Mouse (Mus musculus): Measurements from ENCODE around the gene Rasa3. TPM values are rescaled to one million over a fixed set of nuclear protein-coding genes. Genes with fewer than 3 reads are reported as not detected.

Rasa3 gene
- polyA plus RNA-seq, 2 experiments, result 10.1 to 15.8 TPM

DNA sequence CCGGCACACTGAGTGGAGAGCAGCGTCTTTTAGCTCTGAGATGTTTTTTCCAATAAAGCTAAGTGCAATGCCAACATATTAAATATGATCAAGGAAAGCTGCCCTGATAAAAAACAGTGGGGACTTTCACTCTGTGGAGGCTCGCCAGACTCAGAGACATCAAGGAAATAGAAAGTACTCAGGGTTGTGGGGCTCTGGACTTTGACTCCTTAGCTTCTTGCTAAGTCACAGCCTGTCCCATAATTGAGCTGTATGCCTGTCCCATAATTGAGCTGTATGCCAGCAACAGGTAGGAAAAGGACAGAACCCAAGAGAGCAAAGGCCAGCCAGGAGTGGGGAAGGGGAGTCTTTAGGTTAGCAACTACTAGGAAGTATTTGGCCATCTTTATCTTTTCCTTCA is 20.9 kb upstream of the Rasa3 start:
- Histone ChIP-seq H3K4me1 (replicated peaks; ENCODE audit: control insufficient read depth in 2 of 2, insufficient read depth in 2 of 2, low read length in 1 of 2) (peaks cover 0 to 22% of the 10 kb centered on the region in 2 experiments; a peak in 2 of 4 replicates), H3K27ac (no peak overlapping the region), H3K27me3 (ENCODE audit: control insufficient read depth, insufficient read depth, low read length) (no peaks in the 10 kb centered on the region), H3K9me3 (ENCODE audit: control insufficient read depth, low read length) (no peaks in the 10 kb centered on the region), H3K4me3 (ENCODE audit: insufficient read depth in 1 of 2, low read depth in 2 of 2, low read length in 2 of 2) (no peak overlapping the region), H3K9ac (replicated peaks) (no peak overlapping the region), H3K4me2 (ENCODE audit: low read depth) (no peak overlapping the region), H3K36me3 (replicated peaks; ENCODE audit: control insufficient read depth, insufficient read depth, low read depth) (no peaks in the 10 kb centered on the region)
- no peak for TF ChIP-seq CTCF (IDR thresholded peaks at IDR 0.05; ENCODE audit: low read depth)
- TF ChIP-seq EP300 (IDR thresholded peaks at IDR 0.05; ENCODE audit: low read depth), result no peak
- 53% methylated on average over 3 of the region's 3 CpGs for WGBS (ENCODE audit: insufficient replicate concordance)
- no peak for ATAC-seq (ENCODE audit: insufficient read depth)
- DNase-seq (ENCODE audit: low read depth in 3 of 3, low spot score in 3 of 3), result no peak

- no peak overlapping the region for H3K27ac ChIP-seq
- H3K4me2 ChIP-seq (ENCODE audit: low read depth), result no peak overlapping the region
- no peak overlapping the region for H3K9ac ChIP-seq (replicated peaks)
- DNase-seq (ENCODE audit: low read depth in 3 of 3, low spot score in 3 of 3) (no peak), ATAC-seq (ENCODE audit: insufficient read depth) (no peak)
- peaks cover 0 to 22% of the 10 kb centered on the region in 2 experiments; a peak in 2 of 4 replicates for H3K4me1 ChIP-seq (replicated peaks; ENCODE audit: control insufficient read depth in 2 of 2, insufficient read depth in 2 of 2, low read length in 1 of 2)
- no peaks in the 10 kb centered on the region for H3K36me3 ChIP-seq (replicated peaks; ENCODE audit: control insufficient read depth, insufficient read depth, low read depth)
- no peak for TF ChIP-seq CTCF (IDR thresholded peaks at IDR 0.05; ENCODE audit: low read depth)
- no peak for TF ChIP-seq EP300 (IDR thresholded peaks at IDR 0.05; ENCODE audit: low read depth)
- H3K9me3 ChIP-seq (ENCODE audit: control insufficient read depth, low read length), result no peaks in the 10 kb centered on the region
- no peak overlapping the region for H3K4me3 ChIP-seq (ENCODE audit: insufficient read depth in 1 of 2, low read depth in 2 of 2, low read length in 2 of 2)
- no peaks in the 10 kb centered on the region for H3K27me3 ChIP-seq (ENCODE audit: control insufficient read depth, insufficient read depth, low read length)
- WGBS (ENCODE audit: insufficient replicate concordance), result 45% methylated on average over 8 of the region's 8 CpGs
These were observed 20.3 kb upstream of the Rasa3 start for GRCm38 (mm10) chr8:13697681-13698080.

GRCm38 (mm10) chr8:13697196-13697595 is 19.8 kb upstream of the Rasa3 start:
- Histone ChIP-seq H3K27ac (no peak overlapping the region), H3K36me3 (replicated peaks; ENCODE audit: control insufficient read depth, insufficient read depth, low read depth) (no peaks in the 10 kb centered on the region), H3K4me2 (ENCODE audit: low read depth) (no peak overlapping the region), H3K27me3 (ENCODE audit: control insufficient read depth, insufficient read depth, low read length) (no peaks in the 10 kb centered on the region), H3K4me1 (replicated peaks; ENCODE audit: control insufficient read depth in 2 of 2, insufficient read depth in 2 of 2, low read length in 1 of 2) (peaks cover 0 to 19% of the 10 kb centered on the region in 2 experiments; a peak in 2 of 4 replicates), H3K9me3 (ENCODE audit: control insufficient read depth, low read length) (no peaks in the 10 kb centered on the region), H3K4me3 (ENCODE audit: insufficient read depth in 1 of 2, low read depth in 2 of 2, low read length in 2 of 2) (no peak overlapping the region), H3K9ac (replicated peaks) (no peak overlapping the region)
- no peak for TF ChIP-seq EP300 (IDR thresholded peaks at IDR 0.05; ENCODE audit: low read depth)
- TF ChIP-seq CTCF (IDR thresholded peaks at IDR 0.05; ENCODE audit: low read depth), result no peak
- WGBS (ENCODE audit: insufficient replicate concordance), result 59% methylated on average over 8 of the region's 8 CpGs
- ATAC-seq (ENCODE audit: insufficient read depth) (no peak), DNase-seq (ENCODE audit: low read depth in 3 of 3, low spot score in 3 of 3) (no peak)

- H3K27ac ChIP-seq, result no peak overlapping the region
- ATAC-seq (ENCODE audit: insufficient read depth) (no peak), DNase-seq (ENCODE audit: low read depth in 3 of 3, low spot score in 3 of 3) (no peak)
- no peak overlapping the region for H3K4me3 ChIP-seq (ENCODE audit: insufficient read depth in 1 of 2, low read depth in 2 of 2, low read length in 2 of 2)
- TF ChIP-seq EP300 (IDR thresholded peaks at IDR 0.05; ENCODE audit: low read depth) (no peak), CTCF (IDR thresholded peaks at IDR 0.05; ENCODE audit: low read depth) (no peak)
- 46% methylated on average over 4 of the region's 4 CpGs for WGBS (ENCODE audit: insufficient replicate concordance)
- no peaks in the 10 kb centered on the region for H3K36me3 ChIP-seq (replicated peaks; ENCODE audit: control insufficient read depth, insufficient read depth, low read depth)
- no peak overlapping the region for H3K9ac ChIP-seq (replicated peaks)
- H3K4me2 ChIP-seq (ENCODE audit: low read depth), result no peak overlapping the region
- peaks cover 0 to 17% of the 10 kb centered on the region in 2 experiments; a peak in 2 of 4 replicates for H3K4me1 ChIP-seq (replicated peaks; ENCODE audit: control insufficient read depth in 2 of 2, insufficient read depth in 2 of 2, low read length in 1 of 2)
- no peaks in the 10 kb centered on the region for H3K9me3 ChIP-seq (ENCODE audit: control insufficient read depth, low read length)
- H3K27me3 ChIP-seq (ENCODE audit: control insufficient read depth, insufficient read depth, low read length), result no peaks in the 10 kb centered on the region
These were observed 18.8 kb upstream of the Rasa3 start for GRCm38 (mm10) chr8:13696157-13696556.

DNA sequence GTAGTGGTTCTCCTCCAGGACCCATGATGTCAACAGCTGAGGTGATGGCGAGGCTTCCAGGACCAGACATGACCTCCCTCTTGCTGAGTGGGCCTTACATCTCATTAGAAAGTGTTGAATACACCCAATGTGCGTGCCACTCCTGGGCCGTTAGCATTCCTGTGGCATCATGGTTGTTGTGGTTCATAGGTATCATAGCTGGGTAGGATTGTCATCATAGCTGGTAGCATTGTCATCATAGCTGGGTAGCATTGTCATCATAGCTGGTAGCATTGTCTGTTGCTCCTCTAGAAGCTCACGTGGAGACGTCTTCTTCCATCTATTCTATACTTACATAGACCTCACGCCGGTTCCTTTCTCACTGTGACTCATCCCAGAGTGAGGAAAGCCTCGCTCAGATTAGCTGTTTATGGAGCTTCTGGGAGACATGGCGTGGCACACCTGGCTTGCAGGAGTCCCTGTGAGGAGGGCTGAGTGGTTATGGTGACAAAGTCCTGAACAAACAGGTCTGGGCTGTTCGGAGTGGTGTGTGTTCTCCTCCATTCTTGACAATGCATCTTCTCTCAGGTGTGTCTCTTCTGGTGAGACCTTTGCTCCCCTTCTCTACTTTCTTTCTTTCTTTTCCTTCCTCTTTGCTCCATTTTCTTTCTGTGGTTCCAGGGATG is 17.9 kb upstream of the Rasa3 start:
- H3K4me1 ChIP-seq (replicated peaks; ENCODE audit: control insufficient read depth in 2 of 2, insufficient read depth in 2 of 2, low read length in 1 of 2), result peaks cover 0 to 16% of the 10 kb centered on the region in 2 experiments; a peak in 2 of 4 replicates
- no peaks in the 10 kb centered on the region for H3K27me3 ChIP-seq (ENCODE audit: control insufficient read depth, insufficient read depth, low read length)
- DNase-seq (ENCODE audit: low read depth in 3 of 3, low spot score in 3 of 3) (no peak), ATAC-seq (ENCODE audit: insufficient read depth) (no peak)
- 67% methylated on average over 10 of the region's 10 CpGs for WGBS (ENCODE audit: insufficient replicate concordance)
- no peak for TF ChIP-seq CTCF (IDR thresholded peaks at IDR 0.05; ENCODE audit: low read depth)
- no peak for TF ChIP-seq EP300 (IDR thresholded peaks at IDR 0.05; ENCODE audit: low read depth)
- H3K27ac ChIP-seq, result no peak overlapping the region
- no peaks in the 10 kb centered on the region for H3K9me3 ChIP-seq (ENCODE audit: control insufficient read depth, low read length)
- no peaks in the 10 kb centered on the region for H3K36me3 ChIP-seq (replicated peaks; ENCODE audit: control insufficient read depth, insufficient read depth, low read depth)
- no peak overlapping the region for H3K4me3 ChIP-seq (ENCODE audit: insufficient read depth in 1 of 2, low read depth in 2 of 2, low read length in 2 of 2)
- H3K4me2 ChIP-seq (ENCODE audit: low read depth), result no peak overlapping the region
- no peak overlapping the region for H3K9ac ChIP-seq (replicated peaks)

All from liver, embryonic 14.5 days (tissue).